Mouse (Mus musculus): ENCODE measurements around the gene Limk1. TPM values are rescaled to one million over a fixed set of nuclear protein-coding genes. Genes with fewer than 3 reads are reported as not detected.

Limk1 gene
- polyA plus RNA-seq, 1 experiment from 2014 or later: 5.9 TPM

GRCm38 (mm10) chr5:134621099-134621640 is 67.2 kb downstream of the Limk1 start:
- Histone ChIP-seq H3K4me1 (no peaks in the 10 kb centered on the region), H3K9me3 (no peaks in the 10 kb centered on the region), H3K27me3 (replicated peaks) (no peaks in the 10 kb centered on the region), H3K27ac (no peak overlapping the region), H3K36me3 (peaks cover 74% of the 10 kb centered on the region), H3K4me3 (replicated peaks) (no peak overlapping the region), H3K4me2 (no peak overlapping the region), H3K9ac (no peak overlapping the region)
- WGBS: 89% methylated on average over 16 of the region's 16 CpGs
- no peak for ATAC-seq (ENCODE audit: insufficient read depth, low FRiP score, low read depth)

- ATAC-seq (ENCODE audit: insufficient read depth, low FRiP score, low read depth): no peak
- peaks cover 69% of the 10 kb centered on the region for H3K36me3 ChIP-seq
- no peak overlapping the region for H3K4me3 ChIP-seq (replicated peaks)
- H3K27ac ChIP-seq: no peak overlapping the region
- no peaks in the 10 kb centered on the region for H3K27me3 ChIP-seq (replicated peaks)
- no peak overlapping the region for H3K4me2 ChIP-seq
- 87% methylated on average over 9 of the region's 9 CpGs for WGBS
- H3K9me3 ChIP-seq: no peaks in the 10 kb centered on the region
- no peaks in the 10 kb centered on the region for H3K4me1 ChIP-seq
- H3K9ac ChIP-seq: no peak overlapping the region
These were observed 67.9 kb downstream of the Limk1 start for GRCm38 (mm10) chr5:134620457-134620856.

GRCm38 (mm10) chr5:134617071-134617470 is 71.3 kb downstream of the Limk1 start:
- no peaks in the 10 kb centered on the region for H3K4me1 ChIP-seq
- no peak overlapping the region for H3K27ac ChIP-seq
- no peak overlapping the region for H3K4me3 ChIP-seq (replicated peaks)
- H3K9ac ChIP-seq: no peak overlapping the region
- peaks cover 39% of the 10 kb centered on the region for H3K36me3 ChIP-seq
- ATAC-seq (ENCODE audit: insufficient read depth, low FRiP score, low read depth): no peak
- no peak overlapping the region for H3K4me2 ChIP-seq
- H3K9me3 ChIP-seq: no peaks in the 10 kb centered on the region
- WGBS: 62% methylated on average over 3 of the region's 3 CpGs
- H3K27me3 ChIP-seq (replicated peaks): no peaks in the 10 kb centered on the region

- H3K27ac ChIP-seq: no peak overlapping the region
- ATAC-seq (ENCODE audit: insufficient read depth, low FRiP score, low read depth): no peak
- WGBS: 72% methylated on average over 4 of the region's 4 CpGs
These were observed 72.6 kb downstream of the Limk1 start for GRCm38 (mm10) chr5:134615780-134616179.

GRCm38 (mm10) chr5:134615380-134615779 is 73.0 kb downstream of the Limk1 start:
- H3K27me3 ChIP-seq (replicated peaks): no peaks in the 10 kb centered on the region
- no peak overlapping the region for H3K4me3 ChIP-seq (replicated peaks)
- H3K9me3 ChIP-seq: no peaks in the 10 kb centered on the region
- H3K36me3 ChIP-seq: peaks cover 22% of the 10 kb centered on the region
- H3K9ac ChIP-seq: no peak overlapping the region
- no peak overlapping the region for H3K4me2 ChIP-seq
- H3K27ac ChIP-seq: no peak overlapping the region
- 80% methylated on average over 8 of the region's 8 CpGs for WGBS
- no peak for ATAC-seq (ENCODE audit: insufficient read depth, low FRiP score, low read depth)
- no peaks in the 10 kb centered on the region for H3K4me1 ChIP-seq

More at GRCm38 (mm10) chr5:134615780-134616179, 72.6 kb downstream of the Limk1 start:
- Histone ChIP-seq H3K9ac (no peak overlapping the region), H3K27me3 (replicated peaks) (no peaks in the 10 kb centered on the region), H3K36me3 (peaks cover 26% of the 10 kb centered on the region), H3K9me3 (no peaks in the 10 kb centered on the region), H3K4me3 (replicated peaks) (no peak overlapping the region), H3K4me2 (no peak overlapping the region), H3K4me1 (no peaks in the 10 kb centered on the region)

- H3K36me3 ChIP-seq: peaks cover 17% of the 10 kb centered on the region
- WGBS: 80% methylated on average over 7 of the region's 7 CpGs
- no peak within 1 kb of the TSS for H3K9ac ChIP-seq
- H3K27ac ChIP-seq: no peak within 1 kb of the TSS
- no peak within 1 kb of the TSS for H3K4me3 ChIP-seq (replicated peaks)
- no peaks in the 10 kb centered on the region for H3K27me3 ChIP-seq (replicated peaks)
- H3K4me1 ChIP-seq: no peaks in the 10 kb centered on the region
- ATAC-seq (ENCODE audit: insufficient read depth, low FRiP score, low read depth): no peak
- no peaks in the 10 kb centered on the region for H3K9me3 ChIP-seq
- no peak within 1 kb of the TSS for H3K4me2 ChIP-seq
These were observed 73.6 kb downstream of the Limk1 start, which contains the start of gene Lat2 for GRCm38 (mm10) chr5:134614802-134615201. Gene Lat2, minus strand, starts transcription at chr5:134615025.

- Histone ChIP-seq H3K4me3 (replicated peaks) (no peak overlapping the region), H3K4me2 (no peak overlapping the region), H3K27me3 (replicated peaks) (no peaks in the 10 kb centered on the region), H3K4me1 (no peaks in the 10 kb centered on the region), H3K36me3 (peaks cover 12% of the 10 kb centered on the region), H3K9ac (no peak overlapping the region), H3K9me3 (no peaks in the 10 kb centered on the region), H3K27ac (no peak overlapping the region)
- 86% methylated on average over 8 of the region's 8 CpGs for WGBS
- ATAC-seq (ENCODE audit: insufficient read depth, low FRiP score, low read depth): no peak
These were observed 74.1 kb downstream of the Limk1 start for GRCm38 (mm10) chr5:134614296-134614695.

GRCm38 (mm10) chr5:134613727-134614126 is 74.7 kb downstream of the Limk1 start:
- H3K27ac ChIP-seq: no peak overlapping the region
- peaks cover 9% of the 10 kb centered on the region; the same call in 1 of the 2 replicates for H3K36me3 ChIP-seq
- H3K4me1 ChIP-seq: no peaks in the 10 kb centered on the region
- ATAC-seq (ENCODE audit: insufficient read depth, low FRiP score, low read depth): no peak
- WGBS: 76% methylated on average over 9 of the region's 9 CpGs
- H3K4me3 ChIP-seq (replicated peaks): no peak overlapping the region
- H3K4me2 ChIP-seq: no peak overlapping the region
- no peaks in the 10 kb centered on the region for H3K9me3 ChIP-seq
- no peaks in the 10 kb centered on the region for H3K27me3 ChIP-seq (replicated peaks)
- H3K9ac ChIP-seq: no peak overlapping the region

- Histone ChIP-seq H3K9ac (no peak overlapping the region), H3K36me3 (no peaks in the 10 kb centered on the region; the same call in 1 of the 2 replicates), H3K4me2 (no peak overlapping the region), H3K4me1 (no peaks in the 10 kb centered on the region), H3K27ac (no peak overlapping the region; the same call in 1 of the 2 replicates), H3K4me3 (replicated peaks) (no peak overlapping the region), H3K27me3 (replicated peaks) (no peaks in the 10 kb centered on the region), H3K9me3 (no peaks in the 10 kb centered on the region)
- no peak for ATAC-seq (ENCODE audit: insufficient read depth, low FRiP score, low read depth)
- 47% methylated on average over 8 of the region's 8 CpGs for WGBS
These were observed 76.4 kb downstream of the Limk1 start for GRCm38 (mm10) chr5:134611810-134612521.

GRCm38 (mm10) chr5:134609916-134610643 is 78.3 kb downstream of the Limk1 start:
- ATAC-seq (ENCODE audit: insufficient read depth, low FRiP score, low read depth): no peak
- Histone ChIP-seq H3K27me3 (replicated peaks) (no peaks in the 10 kb centered on the region), H3K4me1 (no peaks in the 10 kb centered on the region), H3K4me3 (replicated peaks) (no peak overlapping the region), H3K9ac (no peak overlapping the region), H3K4me2 (no peak overlapping the region), H3K9me3 (no peaks in the 10 kb centered on the region), H3K36me3 (no peaks in the 10 kb centered on the region), H3K27ac (no peak overlapping the region)
- WGBS: 82% methylated on average over 12 of the region's 12 CpGs

- no peak overlapping the region for H3K4me2 ChIP-seq
- H3K27me3 ChIP-seq (replicated peaks): no peaks in the 10 kb centered on the region
- no peak for ATAC-seq (ENCODE audit: insufficient read depth, low FRiP score, low read depth)
- H3K9me3 ChIP-seq: no peaks in the 10 kb centered on the region
- H3K36me3 ChIP-seq: no peaks in the 10 kb centered on the region
- H3K4me1 ChIP-seq: no peaks in the 10 kb centered on the region
- WGBS: 51% methylated on average over 5 of the region's 5 CpGs
- H3K4me3 ChIP-seq (replicated peaks): no peak overlapping the region
- H3K9ac ChIP-seq: no peak overlapping the region
- no peak overlapping the region for H3K27ac ChIP-seq
These were observed 81.3 kb downstream of the Limk1 start for GRCm38 (mm10) chr5:134607121-134607520.

GRCm38 (mm10) chr5:134606314-134606713 is 82.1 kb downstream of the Limk1 start:
- 0 out of 2 replicates have a peak, but pooled peaks have one; percentile 28 for ATAC-seq (ENCODE audit: insufficient read depth, low FRiP score, low read depth)
- Histone ChIP-seq H3K4me3 (replicated peaks) (no peak overlapping the region), H3K4me2 (no peak overlapping the region), H3K27me3 (replicated peaks) (no peaks in the 10 kb centered on the region), H3K4me1 (no peaks in the 10 kb centered on the region), H3K9me3 (no peaks in the 10 kb centered on the region), H3K27ac (no peak overlapping the region), H3K9ac (no peak overlapping the region), H3K36me3 (no peaks in the 10 kb centered on the region)

Data from stomach, embryonic 15.5 days (tissue).